Mouse (Mus musculus): ENCODE measurements around the gene Cux2. TPM values are rescaled to one million over a fixed set of nuclear protein-coding genes. Genes with fewer than 3 reads are reported as not detected.

The Cux2 gene
- total and polyA plus RNA-seq, 3 experiments: 1.4 to 3.5 TPM; not detected in 1

GRCm38 (mm10) chr5:122056557-122056956 is 6.7 kb upstream of the Cux2 start:
- no peak overlapping the region for H3K9ac ChIP-seq (ENCODE audit: control insufficient read depth, low read depth, low read length, poor library complexity, severe bottlenecking)
- no peaks in the 10 kb centered on the region for H3K9me3 ChIP-seq (replicated peaks; ENCODE audit: insufficient read depth, low read length)
- H3K4me3 ChIP-seq (ENCODE audit: control insufficient read depth in 1 of 2, insufficient read depth in 1 of 2, low read depth in 2 of 2, low read length in 2 of 2): no peak overlapping the region
- H3K27ac ChIP-seq (ENCODE audit: control insufficient read depth, low read depth, low read length): no peak overlapping the region
- TF ChIP-seq ELF1 (IDR thresholded peaks at IDR 0.05; ENCODE audit: low read depth, low read length) (no peak), UBTF (IDR thresholded peaks at IDR 0.05; ENCODE audit: borderline replicate concordance, insufficient read depth, low read depth, low read length) (no peak), MYB (IDR thresholded peaks at IDR 0.05; ENCODE audit: low read depth, low read length) (no peak), MAFK (IDR thresholded peaks at IDR 0.05; ENCODE audit: borderline replicate concordance, low read depth, low read length) (no peak), CHD2 (IDR thresholded peaks at IDR 0.05; ENCODE audit: low read length) (no peak), RCOR1 (IDR thresholded peaks at IDR 0.05; ENCODE audit: low read depth, low read length) (no peak), ETS1 (IDR thresholded peaks at IDR 0.05; ENCODE audit: low read depth, low read length) (no peak), CTCF (IDR thresholded peaks at IDR 0.05 in 2 of 3, conservative IDR thresholded peaks at IDR 0.05 in 1 of 3; ENCODE audit: control insufficient read depth in 1 of 3, insufficient read depth in 1 of 3, low read depth in 2 of 3, low read length in 3 of 3, poor library complexity in 1 of 3, severe bottlenecking in 1 of 3) (no peak), NELFE (IDR thresholded peaks at IDR 0.05; ENCODE audit: low read depth, low read length) (no peak), BHLHE40 (IDR thresholded peaks at IDR 0.05; ENCODE audit: borderline replicate concordance, low read depth, low read length) (no peak), SIN3A (IDR thresholded peaks at IDR 0.05; ENCODE audit: low read length) (no peak), EP300 (IDR thresholded peaks at IDR 0.05; ENCODE audit: low read depth in 1 of 2, low read length in 2 of 2) (no peak), KAT2A (conservative IDR thresholded peaks at IDR 0.05; ENCODE audit: low read depth, low read length) (no peak), MEF2A (IDR thresholded peaks at IDR 0.05; ENCODE audit: extremely low read depth, insufficient replicate concordance, low read depth, low read length, poor library complexity, severe bottlenecking) (no peak), RAD21 (IDR thresholded peaks at IDR 0.05; ENCODE audit: low read depth, low read length) (no peak), MXI1 (IDR thresholded peaks at IDR 0.05; ENCODE audit: low read depth, low read length) (no peak), JUND (IDR thresholded peaks at IDR 0.05; ENCODE audit: low read depth, low read length) (no peak)
- peaks cover 2 to 4% of the 10 kb centered on the region in 2 experiments; a peak in 1 of 4 replicates for H3K4me1 ChIP-seq (ENCODE audit: control insufficient read depth in 1 of 2, insufficient read depth in 2 of 2, low read length in 2 of 2)
- no peak for DNase-seq (ENCODE audit: low read depth, low spot score)
- H3K79me2 ChIP-seq (ENCODE audit: control insufficient read depth, insufficient read depth, low read length, poor library complexity): no peaks in the 10 kb centered on the region
- H3K36me3 ChIP-seq (ENCODE audit: control insufficient read depth in 1 of 2, insufficient read depth in 2 of 2, low read length in 2 of 2): no peaks in the 10 kb centered on the region
- no peaks in the 10 kb centered on the region for H3K27me3 ChIP-seq (ENCODE audit: control insufficient read depth in 1 of 2, insufficient read depth in 2 of 2, low read length in 2 of 2)

GRCm38 (mm10) chr5:122054130-122054843 is 4.4 kb upstream of the Cux2 start:
- peak; percentile 62 for DNase-seq (ENCODE audit: low read depth, low spot score)
- Histone ChIP-seq H3K9ac (ENCODE audit: control insufficient read depth, low read depth, low read length, poor library complexity, severe bottlenecking) (peak overlapping the region; percentile 46), H3K9me3 (replicated peaks; ENCODE audit: insufficient read depth, low read length) (no peaks in the 10 kb centered on the region), H3K4me1 (ENCODE audit: control insufficient read depth in 1 of 2, insufficient read depth in 2 of 2, low read length in 2 of 2) (peaks cover 0 to 2% of the 10 kb centered on the region in 2 experiments; a peak in 1 of 4 replicates), H3K27ac (ENCODE audit: control insufficient read depth, low read depth, low read length) (no peak overlapping the region), H3K27me3 (ENCODE audit: control insufficient read depth in 1 of 2, insufficient read depth in 2 of 2, low read length in 2 of 2) (no peaks in the 10 kb centered on the region), H3K4me3 (ENCODE audit: control insufficient read depth in 1 of 2, insufficient read depth in 1 of 2, low read depth in 2 of 2, low read length in 2 of 2) (peak overlapping the region in 1 of 2 experiments; percentile 36; a peak in 1 of 4 replicates), H3K79me2 (ENCODE audit: control insufficient read depth, insufficient read depth, low read length, poor library complexity) (peaks cover 2% of the 10 kb centered on the region; the same call in 1 of the 2 replicates), H3K36me3 (ENCODE audit: control insufficient read depth in 1 of 2, insufficient read depth in 2 of 2, low read length in 2 of 2) (no peaks in the 10 kb centered on the region)
- TF ChIP-seq CTCF (IDR thresholded peaks at IDR 0.05 in 2 of 3, conservative IDR thresholded peaks at IDR 0.05 in 1 of 3; ENCODE audit: control insufficient read depth in 1 of 3, insufficient read depth in 1 of 3, low read depth in 2 of 3, low read length in 3 of 3, poor library complexity in 1 of 3, severe bottlenecking in 1 of 3) (no peak), MEF2A (IDR thresholded peaks at IDR 0.05; ENCODE audit: extremely low read depth, insufficient replicate concordance, low read depth, low read length, poor library complexity, severe bottlenecking) (no peak), E2F4 (IDR thresholded peaks at IDR 0.05; ENCODE audit: borderline replicate concordance, low read depth, low read length) (no peak), CHD2 (IDR thresholded peaks at IDR 0.05; ENCODE audit: low read length) (peak; percentile 69), USF2 (IDR thresholded peaks at IDR 0.05; ENCODE audit: borderline replicate concordance in 1 of 2, insufficient read depth in 1 of 2, low read depth in 1 of 2, low read length in 2 of 2) (no peak), JUND (IDR thresholded peaks at IDR 0.05; ENCODE audit: low read depth, low read length) (no peak), TBP (IDR thresholded peaks at IDR 0.05; ENCODE audit: low read depth, low read length) (0 out of 2 replicates have a peak, but pooled peaks have one; percentile 20), NRF1 (IDR thresholded peaks at IDR 0.05; ENCODE audit: insufficient read depth, low read depth, low read length, poor library complexity, severe bottlenecking) (no peak), ZC3H11A (IDR thresholded peaks at IDR 0.05; ENCODE audit: low read depth, low read length) (no peak), POLR2AphosphoS5 (IDR thresholded peaks at IDR 0.05; ENCODE audit: borderline replicate concordance, low read depth, low read length) (no peak), POLR2A (IDR thresholded peaks at IDR 0.05; ENCODE audit: control insufficient read depth in 1 of 2, insufficient read depth in 1 of 2, low read depth in 1 of 2, low read length in 2 of 2, poor library complexity in 1 of 2) (peak in 1 of 2 experiments; percentile 47; a peak in 1 of 4 replicates), SIN3A (IDR thresholded peaks at IDR 0.05; ENCODE audit: low read length) (no peak; the same call in 1 of the 2 replicates), MYC (IDR thresholded peaks at IDR 0.05; ENCODE audit: low read depth, low read length) (no peak), RCOR1 (IDR thresholded peaks at IDR 0.05; ENCODE audit: low read depth, low read length) (no peak), HCFC1 (IDR thresholded peaks at IDR 0.05; ENCODE audit: low read depth, low read length) (peak; percentile 93), MXI1 (IDR thresholded peaks at IDR 0.05; ENCODE audit: low read depth, low read length) (no peak), GABPA (IDR thresholded peaks at IDR 0.05; ENCODE audit: low read depth, low read length) (no peak), TAL1 (IDR thresholded peaks at IDR 0.05; ENCODE audit: low read length) (no peak)
